Mouse (Mus musculus): ENCODE measurements around the gene Lgals2.

- no peak for TF ChIP-seq GATA1 (IDR thresholded peaks at IDR 0.05; ENCODE audit: borderline replicate concordance, low read length)
- no peak for TF ChIP-seq FLI1 (IDR thresholded peaks at IDR 0.05; ENCODE audit: low read length)
Observed at GRCm38 (mm10) chr15:78828315-78828714, 27.0 kb downstream of the Lgals2 start.
